Mouse (Mus musculus) thymus, postnatal 0 days (tissue): ENCODE data around the gene Mob1a. TPM values are rescaled to one million over a fixed set of nuclear protein-coding genes. Genes with fewer than 3 reads are reported as not detected.

Experiments
- DNase-seq: peaks from one replicate; pipeline ENCODE4 v3.0.0-alpha.2; 2015; ENCODE audit warnings: low spot score
- polyA plus RNA-seq: library from polyadenylated mRNA; unstranded; fragments of >200 nt; fragmentation: Nextera tagmentation; extraction: Ambion mirVana; gene quantifications from 2 replicates; pipeline ENCODE4 v1.2.1, GENCODE M21; 2015

Gene Mob1a
- 71.5 and 73.4 TPM in 2 replicates for polyA plus RNA-seq

DNA sequence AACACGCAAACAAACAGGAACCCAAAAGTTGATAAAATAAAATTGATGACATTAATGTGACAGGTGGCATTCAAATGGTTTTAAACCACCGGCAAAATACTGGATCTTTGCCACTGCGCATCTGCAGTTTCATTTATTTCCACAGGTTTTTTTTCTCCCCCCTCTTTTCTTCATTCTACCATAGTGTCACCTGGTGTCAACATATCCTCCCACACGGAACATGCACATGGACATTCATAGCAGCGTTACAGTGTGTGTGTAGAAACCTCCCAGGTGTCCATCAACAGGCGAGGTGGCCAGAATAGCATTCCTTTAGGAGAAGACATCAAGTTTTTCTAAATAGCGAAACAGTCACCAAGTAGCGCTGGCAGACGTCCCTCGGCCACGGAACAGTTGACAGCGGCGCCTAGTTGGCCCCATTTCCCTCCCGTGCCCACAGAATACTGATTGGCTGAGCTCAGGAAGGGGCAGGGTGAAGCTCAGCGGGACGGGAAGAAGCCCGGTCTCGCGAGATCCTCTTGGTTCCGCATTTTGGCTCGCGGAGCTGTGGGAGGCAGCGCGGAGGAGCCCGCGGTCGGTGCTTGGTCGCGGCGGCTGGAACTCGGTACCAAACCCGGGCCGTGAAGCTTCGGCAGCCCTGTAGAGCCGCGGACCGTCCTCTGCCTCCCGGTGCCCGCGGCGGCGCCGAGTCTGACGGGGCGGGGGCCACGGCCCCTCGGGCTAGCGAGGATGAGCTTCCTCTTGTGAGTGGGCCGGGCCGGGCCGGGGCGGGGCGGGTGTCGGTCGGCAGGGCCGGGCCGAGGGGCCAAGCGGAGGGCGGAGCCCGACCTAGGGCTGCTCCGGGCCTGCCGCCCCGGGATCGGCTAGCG lies at the start of gene Mob1a, which contains the start of gene Mthfd2:
TSS of gene Mob1a (plus strand) at position 492 of the 869 bp plus-strand sequence.
TSS of gene Mthfd2 (minus strand) at position 384 of the 869 bp plus-strand sequence.
- DNase-seq: peak; percentile 97

GRCm38 (mm10) chr6:83277151-83277550 lies 48.7 kb upstream of the Mob1a start:
- no peak for DNase-seq

DNA sequence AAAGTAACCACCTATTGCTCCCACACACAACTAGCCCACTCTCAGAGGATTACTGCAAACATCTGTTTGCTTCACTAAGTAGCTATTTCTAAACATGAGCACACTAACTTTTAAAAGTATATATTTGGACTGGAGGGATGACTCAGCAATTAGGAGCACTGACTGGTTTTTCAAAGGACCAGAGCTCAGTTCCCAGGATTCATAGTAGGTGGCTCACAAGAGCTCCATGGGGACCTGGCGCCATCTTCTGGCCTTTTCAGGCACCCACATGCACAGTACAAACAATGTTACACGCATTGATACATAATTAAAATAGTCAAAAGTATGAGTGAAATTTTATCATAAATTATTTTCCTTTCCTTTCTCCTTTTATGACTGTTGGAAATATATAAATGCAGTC lies 46.9 kb upstream of the Mob1a start:
- DNase-seq: peak; percentile 46

- peak; percentile 42 for DNase-seq
Measured at GRCm38 (mm10) chr6:83280256-83280955, 45.4 kb upstream of the Mob1a start.

DNA sequence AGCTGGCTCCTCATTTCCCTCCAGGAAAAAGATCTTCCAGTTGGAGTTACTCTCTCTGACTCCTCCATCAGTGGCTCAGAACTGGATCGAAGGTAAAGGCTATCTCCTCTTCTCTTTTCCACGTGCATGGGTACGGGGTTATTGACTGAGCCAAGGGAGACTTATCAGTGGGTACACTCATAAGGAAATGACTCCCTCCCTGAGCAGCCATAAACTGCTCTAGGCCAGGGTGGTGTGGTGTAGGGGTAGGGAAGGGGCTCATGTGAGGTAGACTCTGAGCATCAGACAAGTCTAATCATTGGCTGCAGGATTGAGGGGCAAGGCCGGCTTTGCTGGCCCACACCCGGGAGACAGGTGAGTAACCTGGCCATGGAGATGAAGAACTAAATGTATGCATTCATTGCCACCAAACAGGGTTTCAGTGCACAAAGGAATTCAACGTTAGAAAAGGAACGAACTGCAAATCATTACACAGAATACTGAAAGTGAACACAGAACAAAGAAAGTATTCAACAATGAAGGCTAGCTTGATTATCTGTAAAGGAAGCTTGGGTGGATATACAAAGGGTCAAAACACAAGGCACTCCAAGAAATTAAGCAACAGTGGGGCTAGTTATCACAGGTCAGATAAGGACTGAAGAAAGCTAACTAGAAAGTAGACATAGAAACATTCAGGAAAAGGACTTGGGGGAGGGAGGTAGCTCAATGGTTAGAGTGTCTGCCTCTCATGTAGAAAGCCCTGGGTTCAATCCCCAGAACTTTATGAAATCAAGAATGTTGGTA lies 25.2 kb upstream of the Mob1a start:
- DNase-seq: no peak

- DNase-seq: no peak
Measured at GRCm38 (mm10) chr6:83301294-83301693, 24.5 kb upstream of the Mob1a start.

DNA sequence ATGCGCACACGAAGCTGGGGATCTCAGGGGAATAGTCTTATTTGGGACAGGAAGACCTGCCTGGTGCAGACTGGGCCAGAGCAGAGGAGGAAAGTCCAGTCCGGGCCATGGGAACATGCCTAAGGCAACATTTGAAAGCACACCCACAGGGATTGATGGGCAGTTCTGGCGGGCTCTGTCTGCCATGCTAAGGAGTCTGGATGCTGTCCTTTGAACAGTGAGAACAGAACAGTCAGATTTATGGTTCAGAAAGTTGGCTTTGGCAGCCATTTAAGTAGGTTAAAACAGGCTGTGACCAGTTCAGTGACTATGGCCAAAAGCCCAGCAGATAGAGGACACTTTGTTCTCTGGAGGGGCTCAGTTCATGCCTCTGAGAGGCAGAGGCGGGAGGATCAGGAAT lies 23.6 kb upstream of the Mob1a start:
- no peak for DNase-seq

DNA sequence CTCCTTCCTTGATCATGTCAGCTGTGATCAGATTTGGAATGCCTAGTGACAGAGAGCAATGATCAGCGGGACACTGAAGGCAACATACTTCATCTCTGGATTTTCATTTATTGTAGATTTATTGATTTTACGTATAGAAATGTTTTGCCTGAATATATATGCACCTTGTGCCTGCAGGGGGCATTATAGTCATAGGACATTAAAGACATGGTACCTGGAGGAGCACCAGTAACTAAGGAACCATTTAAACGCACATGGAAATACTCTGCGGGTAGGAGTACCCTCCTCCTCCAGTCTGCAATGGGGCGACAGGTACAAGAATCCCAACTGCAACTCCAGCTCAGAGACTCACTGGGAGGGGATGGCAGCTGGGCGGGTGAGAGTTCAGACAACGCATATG lies 16.8 kb upstream of the Mob1a start:
- DNase-seq: no peak

- no peak for DNase-seq
Measured at GRCm38 (mm10) chr6:83311206-83311605, 14.6 kb upstream of the Mob1a start.

DNA sequence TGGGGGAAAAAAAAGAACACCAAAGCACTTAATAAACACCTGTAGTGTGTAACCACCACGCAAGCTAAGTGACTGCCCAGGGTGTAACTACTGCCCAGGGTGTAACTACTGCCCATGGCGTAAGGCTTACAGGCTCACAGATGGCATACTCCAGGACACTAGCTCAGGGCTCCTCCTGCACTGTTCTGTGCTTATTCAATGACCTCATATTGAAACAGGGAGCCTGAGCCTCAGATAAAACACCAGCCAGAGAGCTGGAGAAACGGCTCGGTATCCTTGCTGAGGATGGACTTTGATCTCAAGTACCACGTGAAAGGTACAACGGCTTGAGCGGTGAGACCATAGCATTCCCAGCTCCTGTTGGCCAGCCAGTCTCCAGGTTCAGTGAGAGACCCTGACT lies 13.8 kb upstream of the Mob1a start:
- DNase-seq: peak; percentile 12

DNA sequence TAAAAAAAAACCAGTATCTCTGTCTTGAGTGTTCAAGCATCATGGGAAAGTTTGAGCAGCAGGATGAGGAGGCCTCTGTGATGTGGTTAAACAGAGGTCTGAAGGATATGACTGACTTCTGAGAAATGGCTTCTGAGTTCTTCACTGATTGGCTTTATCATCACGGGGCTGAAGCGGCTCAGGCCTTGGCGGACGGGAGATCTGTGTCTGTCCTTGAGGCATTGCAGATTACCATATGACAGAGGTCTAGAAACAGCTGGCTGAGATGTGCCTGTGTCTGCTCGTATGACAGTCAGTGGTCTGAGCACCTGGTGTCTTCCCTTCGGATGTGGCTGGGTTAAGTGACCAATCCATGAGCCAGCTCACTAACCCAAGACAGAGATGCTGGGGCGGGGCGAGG lies 13.3 kb upstream of the Mob1a start:
- peak; percentile 45 for DNase-seq

DNA sequence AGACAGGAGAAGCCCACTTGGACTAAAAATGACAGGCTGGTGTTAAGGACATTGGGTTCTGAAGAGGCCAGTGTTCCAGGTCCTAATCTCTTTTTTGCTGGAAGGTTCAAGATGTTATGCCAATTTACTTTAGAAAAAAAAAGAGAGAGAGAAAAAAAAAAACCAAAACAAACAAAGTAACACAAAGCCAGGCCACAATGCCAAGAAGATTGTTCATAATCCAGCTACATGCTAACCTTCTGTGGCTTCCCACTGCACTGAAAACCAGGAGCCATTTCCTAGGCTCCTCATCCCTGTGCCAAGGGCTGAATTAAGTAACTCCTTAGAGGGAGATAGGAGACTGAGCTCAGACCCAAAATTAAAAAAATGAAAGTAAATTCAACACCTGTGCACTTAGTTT lies 10.5 kb upstream of the Mob1a start:
- DNase-seq: no peak

DNA sequence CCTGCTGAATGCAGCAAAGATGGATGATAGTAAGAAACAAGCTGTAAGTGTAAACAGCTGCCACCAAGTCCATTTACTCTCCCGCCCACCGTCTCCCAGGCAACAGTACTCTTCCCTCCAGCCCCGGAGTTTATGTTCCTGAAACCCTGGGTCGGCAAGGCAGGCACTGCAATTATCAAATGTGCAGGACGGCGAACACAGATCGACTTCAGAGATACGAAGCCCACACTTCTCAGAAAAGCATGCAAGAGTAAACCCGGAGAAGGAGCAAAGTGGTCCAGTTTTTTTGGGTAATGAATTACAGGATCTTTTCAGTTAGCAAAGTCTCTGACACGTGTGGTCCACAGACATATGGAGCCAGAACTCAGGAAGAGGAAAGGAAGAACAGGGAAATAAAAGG lies 9.8 kb upstream of the Mob1a start:
- DNase-seq: no peak

DNA sequence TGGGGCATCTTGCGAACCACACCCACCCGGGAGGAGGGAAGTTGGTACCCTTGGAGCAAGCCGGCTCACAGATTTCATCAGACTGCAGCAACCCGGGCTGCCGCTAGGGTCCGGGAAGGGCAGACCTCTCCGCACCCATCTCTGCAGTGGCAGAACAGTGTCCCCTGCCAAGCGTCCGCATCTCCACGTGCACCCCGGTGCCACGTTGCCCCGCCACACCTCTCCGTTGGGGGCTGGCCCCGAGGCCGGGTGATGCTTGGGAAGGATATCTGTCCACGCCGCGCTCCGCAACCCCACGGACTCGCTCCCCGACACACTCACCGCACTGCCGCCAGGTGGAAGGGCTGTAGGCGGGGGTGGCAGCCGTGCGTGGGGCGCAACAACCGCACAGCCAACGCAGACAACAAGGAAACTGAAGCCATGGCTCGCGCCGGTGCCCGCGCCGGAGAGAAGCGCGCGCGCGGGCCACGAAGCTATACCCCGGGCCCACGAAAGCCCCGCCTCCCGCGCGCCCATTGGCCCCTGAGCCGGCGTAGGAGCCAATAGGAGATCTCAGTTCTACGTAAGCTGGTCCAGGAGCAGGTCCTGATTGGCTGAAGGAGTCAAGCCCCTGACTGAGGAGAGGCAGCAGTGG lies 8.6 kb upstream of the Mob1a start:
- peak; percentile 91 for DNase-seq

DNA sequence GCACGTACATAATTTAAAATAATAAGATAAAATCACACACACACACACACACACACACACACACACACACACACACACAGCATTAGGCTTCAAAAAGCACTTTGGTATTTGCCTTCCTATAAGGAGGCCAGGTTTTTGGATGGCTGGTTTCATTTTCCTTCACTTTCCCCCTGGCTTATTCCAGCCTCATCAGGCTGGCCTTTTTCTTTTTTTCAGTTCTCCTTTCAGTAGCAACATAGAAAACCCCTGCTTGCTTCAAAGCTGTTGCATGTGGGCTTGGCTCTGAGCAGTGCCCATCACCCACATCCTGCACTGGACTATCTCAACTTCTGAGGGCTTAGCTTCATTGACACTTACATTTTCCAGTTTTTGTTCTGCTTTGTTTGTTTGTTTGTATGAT lies 3.9 kb upstream of the Mob1a start:
- peak; percentile 10 for DNase-seq

GRCm38 (mm10) chr6:83322794-83323193 lies 3.0 kb upstream of the Mob1a start:
- DNase-seq: no peak

DNA sequence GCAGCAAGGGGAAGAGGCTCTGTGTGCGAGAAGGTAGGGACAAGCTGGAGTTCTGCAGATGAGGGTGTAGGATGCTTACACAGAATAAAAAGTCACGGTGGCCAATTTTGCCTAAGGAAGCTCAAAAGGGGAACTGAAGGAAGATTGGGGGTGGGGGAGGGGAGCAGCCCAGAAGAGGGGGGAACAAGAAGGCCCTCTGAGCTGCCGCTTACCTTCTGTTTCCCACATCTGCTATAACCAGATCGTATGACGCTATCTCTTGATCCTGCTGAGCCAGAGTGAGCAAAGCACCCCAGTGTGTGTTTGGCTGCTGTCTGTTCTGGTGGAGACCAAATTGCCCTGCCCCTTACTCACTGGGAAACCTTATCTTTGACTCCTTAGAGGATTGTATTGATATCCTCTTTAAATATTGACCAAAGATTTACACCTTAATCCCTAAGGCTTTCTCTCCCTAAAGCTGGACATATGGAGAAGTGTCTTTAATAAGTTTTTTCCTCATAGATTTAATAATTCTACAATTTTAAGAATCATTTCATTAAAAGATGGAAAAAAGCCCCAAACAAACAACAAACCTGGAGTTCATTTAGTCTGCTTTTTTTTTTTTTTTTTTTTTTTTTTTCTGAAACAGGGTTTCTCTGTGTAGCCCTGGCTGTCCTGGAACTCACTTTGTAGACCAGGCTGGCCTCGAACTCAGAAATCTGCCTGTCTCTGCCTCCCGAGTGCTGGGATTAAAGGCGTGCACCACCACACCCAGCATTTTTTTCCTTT lies 2.0 kb upstream of the Mob1a start:
- peak; percentile 9 for DNase-seq

DNA sequence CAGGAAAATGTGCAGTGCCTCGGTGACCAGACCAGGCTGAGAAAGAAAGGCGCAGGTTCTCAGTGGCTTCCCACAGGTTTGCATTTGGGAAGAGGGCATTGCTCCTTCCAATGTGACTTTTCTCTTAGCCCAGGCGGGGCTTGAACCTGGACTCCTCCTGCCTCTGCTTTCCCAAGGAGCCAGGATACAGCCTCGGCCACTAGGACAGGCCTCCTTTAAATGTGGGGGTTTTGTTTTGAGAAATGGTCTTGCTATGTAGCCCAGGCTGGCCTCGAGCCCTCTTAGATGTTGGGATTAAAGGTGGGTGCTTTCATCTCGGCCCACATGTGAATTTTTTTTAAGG lies 549 bp downstream of the Mob1a start:
- DNase-seq: no peak

GRCm38 (mm10) chr6:83326761-83327160 lies 945 bp downstream of the Mob1a start:
- no peak for DNase-seq

- DNase-seq: no peak
Measured at GRCm38 (mm10) chr6:83327591-83328190, 1.9 kb downstream of the Mob1a start.
